Comparison of ENCODE assay signal across 18 mouse cellular contexts in the genomic region with DNA sequence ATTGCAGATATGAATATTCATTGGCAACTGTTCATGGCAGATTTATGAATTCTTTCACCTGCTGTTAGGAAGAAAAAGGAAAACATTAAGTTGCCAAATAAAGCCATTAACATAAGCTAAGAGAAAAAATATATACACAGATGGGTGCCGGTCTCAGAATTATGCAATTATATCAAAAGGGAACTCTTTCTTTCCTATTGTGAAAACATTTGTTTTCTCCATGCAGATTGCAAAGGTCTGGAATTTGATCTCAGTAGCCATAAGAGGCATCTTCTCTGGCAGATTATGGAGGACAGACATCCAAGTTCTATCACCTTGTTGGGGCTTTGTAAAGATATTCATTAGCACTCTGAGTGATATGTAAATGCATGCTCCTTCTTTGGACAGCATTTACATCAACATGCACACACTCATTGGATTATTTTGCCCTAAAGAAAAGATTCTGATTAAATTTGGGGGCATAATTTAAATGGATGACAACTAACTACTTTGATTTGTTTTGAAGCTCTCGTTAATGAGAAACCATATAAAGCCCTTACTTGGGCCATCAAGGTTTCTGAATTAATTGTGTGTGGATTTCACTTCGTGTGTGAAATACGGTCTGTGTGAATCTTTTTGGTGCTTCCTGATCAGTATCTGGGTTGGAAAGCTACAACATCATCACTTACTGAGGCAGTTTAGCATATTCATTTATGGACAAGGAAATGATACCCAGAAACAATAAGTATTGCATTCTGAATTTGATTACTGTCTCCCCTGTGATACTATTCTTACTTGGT.
DNase-seq lines count a peak whose midpoint lies in the region; ATAC-seq and TF ChIP-seq lines count a peak whose summit lies in the region.
"Had no signal": no experiment of that assay in that cellular context is flagged by ENCODE, and none has a peak within 500 bp of the region (broad histone marks: within the 10 kb centered on the region; RNA-seq: fewer than 3 reads in every experiment).

No protein-coding gene starts in this region.

- H3K36me3 ChIP-seq in forebrain, embryonic 14.5 days (ENCODE audit: control insufficient read depth, insufficient read depth, low read length), result no peaks in the 10 kb centered on the region
- no peaks in the 10 kb centered on the region for H3K36me3 ChIP-seq in forebrain, embryonic 10.5 days (replicated peaks)
- H3K36me3 ChIP-seq: embryonic facial prominence, embryonic 10.5 days; heart, embryonic 10.5 days; hindbrain, embryonic 12.5 days had no signal

- no peak overlapping the region for H3K4me3 ChIP-seq in forebrain, embryonic 14.5 days (ENCODE audit: low read depth, low read length)
- H3K4me3 ChIP-seq in forebrain, embryonic 10.5 days, result no peak overlapping the region
- no peak overlapping the region for H3K4me3 ChIP-seq in layer of hippocampus, adult 2 months
- H3K4me3 ChIP-seq: embryonic facial prominence, embryonic 10.5 days; heart, embryonic 10.5 days; hindbrain, embryonic 12.5 days had no signal

- no peaks in the 10 kb centered on the region for H3K4me1 ChIP-seq in forebrain, embryonic 14.5 days (ENCODE audit: control insufficient read depth, insufficient read depth, low read length)
- H3K4me1 ChIP-seq in forebrain, embryonic 10.5 days, result no peaks in the 10 kb centered on the region
- H3K4me1 ChIP-seq: embryonic facial prominence, embryonic 10.5 days; heart, embryonic 10.5 days; hindbrain, embryonic 12.5 days had no signal

- 40% methylated on average over 4 of the region's 4 CpGs for WGBS in forebrain, embryonic 14.5 days
- WGBS in forebrain, embryonic 10.5 days, result 86% methylated on average over 4 of the region's 4 CpGs

- DNase-seq in forebrain, embryonic 14.5 days (ENCODE audit: low spot score), result peak; percentile 82
- DNase-seq in forebrain, embryonic 10.5 days (ENCODE audit: extremely low spot score, low spot score), result no peak
- DNase-seq in layer of hippocampus, adult 2 months (ENCODE audit: low spot score in 2 of 2), result peak; percentile 21 to 30
- DNase-seq in layer of hippocampus, postnatal 10 days (ENCODE audit: low spot score in 2 of 2), result no peak
- DNase-seq in brain, embryonic 14.5 days (ENCODE audit: low read depth), result peak; percentile 80
- peak; percentile 40 for DNase-seq in telencephalon, adult 2 months (ENCODE audit: low read depth, low spot score)
- DNase-seq in testis, postnatal 10 days (ENCODE audit: low spot score), result no peak
- DNase-seq: adrenal gland, postnatal 10 days; cerebellum, adult 2 months; cerebellum, postnatal 10 days; heart, adult 18-20 months; heart, postnatal 10 days; heart, postnatal 4 days had no signal

- H3K9me3 ChIP-seq in forebrain, embryonic 14.5 days (replicated peaks; ENCODE audit: control insufficient read depth, low read length), result no peaks in the 10 kb centered on the region; the same call in 1 of the 2 replicates
- H3K9me3 ChIP-seq in forebrain, embryonic 10.5 days, result no peaks in the 10 kb centered on the region
- H3K9me3 ChIP-seq: embryonic facial prominence, embryonic 10.5 days; heart, embryonic 10.5 days; hindbrain, embryonic 12.5 days had no signal

- no peak overlapping the region for H3K27ac ChIP-seq in forebrain, embryonic 14.5 days (ENCODE audit: low read depth, low read length)
- no peak overlapping the region for H3K27ac ChIP-seq in forebrain, embryonic 10.5 days
- no peak overlapping the region for H3K27ac ChIP-seq in layer of hippocampus, adult 2 months
- H3K27ac ChIP-seq: embryonic facial prominence, embryonic 10.5 days; heart, embryonic 10.5 days; hindbrain, embryonic 12.5 days had no signal

- no peak for TF ChIP-seq POLR2A in brain, embryonic 14.5 days (IDR thresholded peaks at IDR 0.05; ENCODE audit: borderline replicate concordance, extremely low read depth, insufficient read depth, insufficient read length, poor library complexity, severe bottlenecking)

- H3K27me3 ChIP-seq in forebrain, embryonic 14.5 days (replicated peaks; ENCODE audit: control insufficient read depth, insufficient read depth, low read length), result no peaks in the 10 kb centered on the region
- H3K27me3 ChIP-seq in forebrain, embryonic 10.5 days (ENCODE audit: poor library complexity, severe bottlenecking), result no peaks in the 10 kb centered on the region
- H3K27me3 ChIP-seq: hindbrain, embryonic 12.5 days had no signal

- no peak overlapping the region for H3K9ac ChIP-seq in forebrain, embryonic 14.5 days (ENCODE audit: low read length)
- H3K9ac ChIP-seq: hindbrain, embryonic 12.5 days had no signal

- TF ChIP-seq CTCF in layer of hippocampus, adult 2 months (conservative IDR thresholded peaks at IDR 0.05), result no peak
- TF ChIP-seq CTCF in brain, embryonic 14.5 days (IDR thresholded peaks at IDR 0.05; ENCODE audit: borderline replicate concordance, extremely low read depth, insufficient read depth, insufficient read length), result no peak

- peak; percentile 88 for ATAC-seq in forebrain, embryonic 14.5 days
- ATAC-seq: hindbrain, embryonic 16.5 days; inflammation-experienced regulatory T-cells, adult 6 months had no signal

- no peak overlapping the region for H3K4me2 ChIP-seq in forebrain, embryonic 14.5 days (ENCODE audit: low read length)
- H3K4me2 ChIP-seq: hindbrain, embryonic 12.5 days had no signal

Comparison
In these comparisons a context has a peak if more than half of its experiments do, and no peak if none do; other contexts are left out.
1. DNase-seq: peak in forebrain, embryonic 14.5 days (single experiment), layer of hippocampus, adult 2 months (2 of 2), brain, embryonic 14.5 days (single experiment) and telencephalon, adult 2 months (single experiment); none in forebrain, embryonic 10.5 days (single experiment), layer of hippocampus, postnatal 10 days (0 of 2) and testis, postnatal 10 days (single experiment).